Mouse (Mus musculus) embryonic facial prominence, embryonic 15.5 days (tissue): ENCODE results near the gene Sfrp4. TPM values are rescaled to one million over a fixed set of nuclear protein-coding genes. Genes with fewer than 3 reads are reported as not detected.

ENCODE experiments used
- ATAC-seq: fragments of 200-750 bp; cut with Nextera tagmentation; 2 replicates; pipeline ENCODE4 v1.8.0; 2017; ENCODE audit warnings: low read depth, moderate TSS enrichment; ENCODE audit not compliant: insufficient number of reproducible peaks, low FRiP score, low TSS enrichment
- H3K27ac ChIP-seq: fragments of 300-500 bp; sonication (generic); replicated peaks from 2 replicates; pipeline ENCODE4 v1.5.1; 2015; ENCODE audit warnings: mild to moderate bottlenecking, inconsistent platforms
- H3K27me3 ChIP-seq: fragments of 300-500 bp; sonication (generic); 2 replicates; pipeline ENCODE4 v1.6.1; 2015; ENCODE audit warnings: inconsistent platforms
- H3K36me3 ChIP-seq: fragments of 300-500 bp; sonication (generic); 2 replicates; pipeline ENCODE4 v1.6.1; 2015; ENCODE audit warnings: mild to moderate bottlenecking, inconsistent platforms
- H3K4me1 ChIP-seq: fragments of 300-500 bp; sonication (generic); 2 replicates; pipeline ENCODE4 v1.6.1; 2015; ENCODE audit warnings: inconsistent platforms
- H3K4me2 ChIP-seq: fragments of 300-500 bp; sonication (generic); replicated peaks from 2 replicates; pipeline ENCODE4 v1.6.1; 2015; ENCODE audit warnings: mild to moderate bottlenecking, inconsistent platforms
- H3K4me3 ChIP-seq: fragments of 300-500 bp; sonication (generic); replicated peaks from 2 replicates; pipeline ENCODE4 v1.5.1; 2015; ENCODE audit warnings: mild to moderate bottlenecking, inconsistent platforms
- H3K9ac ChIP-seq: fragments of 300-500 bp; sonication (generic); 2 replicates; pipeline ENCODE4 v1.6.1; 2015; ENCODE audit warnings: inconsistent platforms
- H3K9me3 ChIP-seq: fragments of 300-500 bp; sonication (generic); replicated peaks from 2 replicates; pipeline ENCODE4 v1.6.1; 2016; ENCODE audit warnings: inconsistent platforms
- WGBS: fragments of 180-500 bp; shearing (Covaris S2); methylation state at CpG from one replicate; pipeline ENCODE4 v1.1.7; 2015; 5-methylcytosine and 5-hydroxymethylcytosine counted together
- polyA plus RNA-seq: library from polyadenylated mRNA; unstranded; fragments of >200 nt; fragmentation: Nextera tagmentation; extraction: Ambion mirVana; gene quantifications from 2 replicates; pipeline ENCODE4 v1.2.1, GENCODE M21; 2015

Gene Sfrp4
- polyA plus RNA-seq, 1 experiment from 2014 or later, result 26.1 TPM

DNA sequence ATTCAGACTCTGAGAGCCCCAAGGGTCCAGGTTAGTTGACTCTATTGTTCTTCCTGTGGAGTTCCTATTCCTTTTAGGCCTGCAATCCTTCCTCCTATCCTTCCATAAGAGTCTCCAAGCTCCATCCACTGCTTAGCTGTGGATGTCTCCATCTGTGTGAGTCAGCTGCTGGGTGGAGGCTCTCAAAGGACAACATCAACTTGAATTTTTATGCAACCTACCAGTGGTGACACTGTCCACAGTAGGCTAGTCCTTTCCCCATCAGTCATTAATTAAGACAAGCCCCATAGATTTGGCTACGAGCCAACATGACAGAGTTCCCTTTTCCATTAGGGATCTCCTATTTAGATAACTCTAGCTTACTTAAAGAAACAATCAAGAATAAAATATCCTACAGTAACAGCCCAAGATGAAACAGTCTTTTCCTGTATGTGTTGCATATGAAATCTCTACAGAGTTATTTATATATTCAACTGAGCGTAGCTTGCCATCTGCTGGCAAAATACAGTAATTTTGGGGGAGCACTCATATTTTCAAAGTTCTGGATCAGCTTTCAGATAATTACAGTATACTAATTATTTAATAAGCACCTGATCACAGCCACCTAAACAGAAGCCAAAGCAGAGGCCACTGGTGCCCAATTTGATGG is 17.4 kb downstream of the Sfrp4 start:
- Histone ChIP-seq H3K9ac (no peak overlapping the region), H3K27ac (no peak overlapping the region), H3K36me3 (no peaks in the 10 kb centered on the region), H3K4me3 (no peak overlapping the region), H3K9me3 (no peaks in the 10 kb centered on the region), H3K4me2 (no peak overlapping the region), H3K27me3 (no peaks in the 10 kb centered on the region), H3K4me1 (no peaks in the 10 kb centered on the region)
- WGBS, result 58% methylated on average over 2 of the region's 2 CpGs
- no peak for ATAC-seq

DNA sequence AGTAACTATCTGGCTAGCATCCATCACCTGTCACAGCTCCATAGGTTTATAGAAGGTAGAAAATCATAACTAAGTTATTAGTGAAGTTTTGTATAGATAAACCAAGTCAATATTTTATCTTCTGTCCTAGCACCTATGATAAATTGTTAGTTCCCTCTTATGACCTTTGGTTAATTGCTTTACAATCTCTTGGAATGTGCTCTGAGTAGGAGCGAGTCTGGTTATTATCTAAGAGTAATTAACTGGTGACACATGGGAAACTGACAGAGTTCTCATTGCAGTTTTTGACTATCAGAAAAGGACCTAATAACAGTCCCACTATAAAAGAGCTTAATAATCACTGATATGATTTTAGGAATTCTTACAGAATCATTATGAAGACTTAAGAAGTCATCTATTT is 20.6 kb downstream of the Sfrp4 start:
- Histone ChIP-seq H3K36me3 (no peaks in the 10 kb centered on the region), H3K27me3 (no peaks in the 10 kb centered on the region), H3K4me2 (no peak overlapping the region), H3K9me3 (no peaks in the 10 kb centered on the region), H3K4me1 (no peaks in the 10 kb centered on the region), H3K4me3 (no peak overlapping the region), H3K27ac (no peak overlapping the region), H3K9ac (no peak overlapping the region)
- no peak for ATAC-seq
- WGBS, result 54% methylated on average over 1 of the region's 1 CpGs

DNA sequence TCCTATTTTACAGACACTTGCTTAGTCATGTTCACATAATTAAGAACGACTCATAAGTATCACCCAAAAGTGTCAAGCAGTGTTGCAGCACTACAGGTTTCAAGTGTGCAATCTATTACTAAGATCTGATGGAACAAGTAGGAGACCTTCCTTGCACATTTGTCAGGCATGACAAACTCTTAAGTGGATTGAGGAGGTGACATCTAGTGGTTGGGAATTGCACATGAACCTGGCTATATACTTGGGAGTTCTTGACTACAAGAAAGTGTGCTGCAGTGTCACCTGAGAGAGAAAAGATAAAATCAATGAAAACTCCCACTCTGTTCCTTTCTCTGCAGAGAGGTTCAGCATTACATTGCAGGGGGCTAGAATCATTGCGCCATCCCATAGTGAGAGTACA is 21.3 kb downstream of the Sfrp4 start:
- H3K4me3 ChIP-seq, result no peak overlapping the region
- H3K9ac ChIP-seq, result no peak overlapping the region
- no peaks in the 10 kb centered on the region for H3K36me3 ChIP-seq
- H3K27me3 ChIP-seq, result no peaks in the 10 kb centered on the region
- WGBS, result 77% methylated on average over 2 of the region's 2 CpGs
- ATAC-seq, result no peak
- no peak overlapping the region for H3K27ac ChIP-seq
- H3K4me1 ChIP-seq, result no peaks in the 10 kb centered on the region
- no peak overlapping the region for H3K4me2 ChIP-seq
- H3K9me3 ChIP-seq, result no peaks in the 10 kb centered on the region

DNA sequence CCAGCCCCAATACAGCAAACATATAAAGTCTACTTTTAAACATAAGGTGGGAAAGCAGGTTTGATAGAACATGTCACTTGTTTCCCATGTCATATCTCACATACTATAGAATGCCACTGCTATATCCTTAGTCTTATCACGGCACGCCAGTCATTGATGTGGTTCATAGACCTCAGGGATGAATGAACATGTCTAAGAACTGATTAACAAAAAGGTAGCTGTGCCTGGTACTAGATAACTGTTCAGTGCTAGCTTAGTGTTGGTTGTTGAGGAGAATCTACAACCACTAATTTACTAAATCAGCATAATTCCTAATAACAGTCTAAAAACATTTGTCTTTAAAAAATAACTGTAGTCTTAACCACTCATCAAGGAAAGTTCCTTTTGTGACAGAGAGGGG is 26.9 kb downstream of the Sfrp4 start:
- no peak for ATAC-seq
- Histone ChIP-seq H3K27me3 (no peaks in the 10 kb centered on the region), H3K27ac (no peak overlapping the region), H3K9me3 (no peaks in the 10 kb centered on the region), H3K36me3 (no peaks in the 10 kb centered on the region), H3K4me3 (no peak overlapping the region), H3K4me1 (no peaks in the 10 kb centered on the region), H3K9ac (no peak overlapping the region), H3K4me2 (no peak overlapping the region)
- WGBS, result 93% methylated on average over 2 of the region's 2 CpGs

DNA sequence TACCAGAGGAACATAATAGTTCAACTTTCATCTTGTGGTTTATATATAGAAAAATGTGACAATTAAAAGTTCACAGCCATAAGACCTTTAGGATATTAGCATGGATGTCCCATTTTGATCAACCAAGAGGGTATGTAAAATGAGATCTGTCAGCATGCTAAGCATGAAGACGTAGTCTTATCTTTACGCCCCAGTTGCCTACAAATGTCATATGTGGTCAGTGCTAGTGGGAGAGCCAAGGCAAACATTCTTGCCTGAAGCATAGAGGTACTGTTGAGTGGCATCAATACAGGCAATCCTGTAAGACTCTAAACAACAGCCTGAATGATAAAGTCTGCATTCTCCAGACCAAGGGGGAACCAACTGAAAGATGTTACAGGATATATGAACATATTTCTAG is 29.5 kb downstream of the Sfrp4 start:
- Histone ChIP-seq H3K4me1 (no peaks in the 10 kb centered on the region), H3K27ac (no peak overlapping the region), H3K27me3 (no peaks in the 10 kb centered on the region), H3K4me2 (no peak overlapping the region), H3K9me3 (no peaks in the 10 kb centered on the region), H3K4me3 (no peak overlapping the region), H3K9ac (no peak overlapping the region), H3K36me3 (no peaks in the 10 kb centered on the region)
- ATAC-seq, result no peak
- WGBS, result 80% methylated on average over 2 of the region's 2 CpGs

- Histone ChIP-seq H3K27ac (no peak overlapping the region), H3K27me3 (no peaks in the 10 kb centered on the region), H3K9ac (no peak overlapping the region), H3K4me2 (no peak overlapping the region), H3K4me3 (no peak overlapping the region), H3K9me3 (no peaks in the 10 kb centered on the region), H3K4me1 (no peaks in the 10 kb centered on the region), H3K36me3 (no peaks in the 10 kb centered on the region)
- 60% methylated on average over 4 of the region's 4 CpGs for WGBS
- ATAC-seq, result no peak
Observed at GRCm38 (mm10) chr13:19668355-19669140, 45.6 kb downstream of the Sfrp4 start.

DNA sequence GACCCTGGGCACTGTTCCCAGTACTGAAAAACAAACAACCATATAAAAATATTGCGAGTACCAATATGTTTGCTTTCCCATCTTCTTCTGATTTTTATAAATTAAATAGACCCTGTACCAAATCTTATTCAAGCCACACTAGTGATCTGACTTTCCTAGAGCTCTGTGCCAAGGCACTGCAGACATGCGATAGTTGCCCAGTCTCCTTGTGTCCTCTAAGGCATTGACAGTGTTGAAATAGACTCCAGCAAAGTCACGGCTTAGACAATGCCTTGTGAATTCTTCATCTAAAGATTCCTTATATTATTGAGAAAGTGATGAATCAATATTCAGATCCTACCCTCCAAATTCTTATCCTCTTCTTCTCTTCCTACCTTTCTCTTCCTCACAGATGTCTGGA is 51.1 kb downstream of the Sfrp4 start:
- H3K4me3 ChIP-seq, result no peak overlapping the region
- no peak for ATAC-seq
- H3K27me3 ChIP-seq, result no peaks in the 10 kb centered on the region
- H3K27ac ChIP-seq, result no peak overlapping the region
- H3K9me3 ChIP-seq, result no peaks in the 10 kb centered on the region
- no peak overlapping the region for H3K4me2 ChIP-seq
- H3K9ac ChIP-seq, result no peak overlapping the region
- WGBS, result 72% methylated on average over 3 of the region's 3 CpGs
- H3K4me1 ChIP-seq, result no peaks in the 10 kb centered on the region
- no peaks in the 10 kb centered on the region for H3K36me3 ChIP-seq

DNA sequence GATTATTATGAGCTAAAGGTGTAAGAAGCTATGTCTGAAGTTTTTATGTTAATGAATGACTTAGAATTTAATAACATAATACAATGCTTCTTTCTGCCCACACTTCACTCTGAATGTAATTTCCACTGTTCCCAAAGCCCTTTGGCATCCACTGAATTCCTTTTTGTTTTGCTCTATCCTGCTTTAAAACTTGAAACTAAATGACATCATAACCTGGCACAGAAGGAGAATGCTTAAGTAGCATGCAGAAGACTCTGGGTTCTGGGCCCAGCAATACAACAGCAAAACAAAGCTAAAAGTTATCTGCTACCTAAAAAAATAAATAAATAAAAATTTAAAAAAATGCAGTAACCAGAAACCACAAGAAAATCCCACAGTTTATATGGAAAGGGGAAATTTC is 51.7 kb downstream of the Sfrp4 start:
- no peak overlapping the region for H3K4me2 ChIP-seq
- H3K4me1 ChIP-seq, result no peaks in the 10 kb centered on the region
- no peak for ATAC-seq
- H3K9me3 ChIP-seq, result no peaks in the 10 kb centered on the region
- no peak overlapping the region for H3K4me3 ChIP-seq
- no peaks in the 10 kb centered on the region for H3K36me3 ChIP-seq
- no peaks in the 10 kb centered on the region for H3K27me3 ChIP-seq
- H3K27ac ChIP-seq, result no peak overlapping the region
- H3K9ac ChIP-seq, result no peak overlapping the region

Other genes starting within 250 kb of the Sfrp4 start
- gene Stard3nl, start 227.3 kb upstream of the Sfrp4 start, polyA plus RNA-seq, result 88.8 and 89.6 TPM in 2 replicates
- 49.0 and 51.8 TPM in 2 replicates for gene Epdr1, start 3.2 kb upstream of the Sfrp4 start, polyA plus RNA-seq
- not detected in 2 replicates for gene Nme8, start 74.7 kb downstream of the Sfrp4 start, polyA plus RNA-seq
- gene Gpr141, start 201.2 kb downstream of the Sfrp4 start, polyA plus RNA-seq, result 0.75 and 0.88 TPM in 2 replicates